Mouse (Mus musculus) layer of hippocampus, adult 2 months (tissue): ENCODE data around the gene Mgst2. TPM values are rescaled to one million over a fixed set of nuclear protein-coding genes. Genes with fewer than 3 reads are reported as not detected.

Experiments used
- DNase-seq, 2 experiments: peaks; one replicate each; pipeline ENCODE4 v3.0.0; 2022; ENCODE audit warnings: low spot score in 2 of 2
- H3K27ac ChIP-seq: fragments of 200-600 bp; 2 replicates; pipeline ENCODE4 v1.8.1; 2022
- H3K4me3 ChIP-seq: fragments of 200-600 bp; 2 replicates; pipeline ENCODE4 v1.8.1; 2022; ENCODE audit warnings: mild to moderate bottlenecking
- CTCF ChIP-seq: fragments of 200-600 bp; conservative IDR thresholded peaks from 2 replicates; pipeline ENCODE4 v1.8.1; 2022; ENCODE audit warnings: antibody characterized with exemption, mild to moderate bottlenecking, moderate library complexity
- total RNA-seq, 2 experiments: library from RNA; stranded (reverse); gene quantifications; 2 replicates each; pipeline ENCODE4 v1.2.3; 2021

Gene Mgst2
- total RNA-seq, 2 experiments from 2014 or later = not detected

GRCm38 (mm10) chr3:51645484-51645883, 14.7 kb upstream of the Mgst2 start:
- no peak for DNase-seq
- Histone ChIP-seq H3K4me3 (no peak overlapping the region), H3K27ac (no peak overlapping the region)
- TF ChIP-seq CTCF = no peak

DNA sequence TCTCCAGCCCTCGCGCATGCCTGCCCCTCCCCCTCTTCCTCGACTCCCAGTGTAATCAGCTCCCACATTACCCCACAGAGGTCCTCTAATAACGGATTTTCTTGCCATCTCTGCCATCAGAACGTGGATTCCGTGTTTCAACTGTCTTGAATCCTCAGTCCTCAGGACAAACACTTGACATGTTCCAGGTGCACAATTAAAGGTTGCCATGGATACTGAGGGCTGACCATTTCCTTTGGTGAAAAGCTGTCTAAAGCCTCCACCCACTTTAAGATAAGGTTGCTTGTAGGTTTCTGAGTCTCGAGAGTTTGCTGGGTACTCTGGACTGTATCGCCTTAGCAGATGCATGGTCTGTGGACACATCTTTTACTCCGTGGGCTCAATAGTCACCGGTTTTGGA, 13.9 kb upstream of the Mgst2 start:
- Histone ChIP-seq H3K4me3 (no peak overlapping the region), H3K27ac (no peak overlapping the region)
- no peak for TF ChIP-seq CTCF
- no peak for DNase-seq

- TF ChIP-seq CTCF = no peak
Measured at GRCm38 (mm10) chr3:51647356-51647755, 12.8 kb upstream of the Mgst2 start.

GRCm38 (mm10) chr3:51648037-51648664, 12.0 kb upstream of the Mgst2 start:
- peak; percentile 99 for TF ChIP-seq CTCF
- Histone ChIP-seq H3K27ac (no peak overlapping the region), H3K4me3 (peak overlapping the region; percentile 39)
- DNase-seq = peak; percentile 80

More at GRCm38 (mm10) chr3:51647356-51647755, 12.8 kb upstream of the Mgst2 start:
- H3K4me3 ChIP-seq = no peak overlapping the region
- no peak for DNase-seq
- H3K27ac ChIP-seq = no peak overlapping the region

DNA sequence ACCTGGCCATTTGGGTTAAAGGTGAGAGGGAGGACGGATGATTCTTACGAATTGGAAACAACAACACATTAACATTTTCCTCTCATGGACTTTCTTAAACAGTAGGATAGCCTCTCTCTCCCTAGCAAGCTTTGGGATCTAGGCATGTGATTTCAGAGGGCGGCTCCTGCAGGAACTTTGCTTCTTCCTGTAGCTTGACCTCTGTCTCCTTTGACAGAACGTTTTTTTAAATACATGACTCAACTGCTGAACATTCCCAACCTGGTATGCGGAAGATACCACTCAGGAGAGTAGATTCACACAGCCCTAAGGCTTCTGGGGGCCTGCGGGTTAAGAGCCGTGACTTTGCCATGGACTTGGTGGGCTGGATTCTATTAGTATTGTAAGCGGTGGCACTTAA, 10.7 kb upstream of the Mgst2 start:
- no peak for TF ChIP-seq CTCF
- Histone ChIP-seq H3K4me3 (no peak overlapping the region), H3K27ac (no peak overlapping the region)
- no peak for DNase-seq

- no peak overlapping the region for H3K4me3 ChIP-seq
- H3K27ac ChIP-seq = no peak overlapping the region
- no peak for TF ChIP-seq CTCF
- no peak for DNase-seq
Measured at GRCm38 (mm10) chr3:51649986-51650385, 10.2 kb upstream of the Mgst2 start.

DNA sequence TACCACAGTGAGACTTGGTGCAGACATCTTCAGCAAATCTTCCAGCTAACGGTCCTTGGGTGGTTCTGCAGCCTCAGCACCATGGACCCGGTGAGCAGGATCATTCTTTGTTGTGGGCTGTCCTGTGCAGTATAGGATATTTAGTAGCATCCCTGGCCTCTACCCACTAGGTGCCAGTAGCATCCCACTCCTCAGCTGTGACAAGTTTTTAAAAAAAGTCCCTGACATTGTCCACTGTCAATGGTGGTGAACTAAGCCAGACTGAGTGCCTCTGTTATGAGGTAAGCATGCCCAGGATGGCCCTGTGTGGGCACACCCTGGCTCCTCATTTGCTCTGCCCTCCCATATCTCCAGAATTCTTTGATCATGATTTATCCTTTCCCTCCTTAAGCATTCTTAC, 9.0 kb upstream of the Mgst2 start:
- Histone ChIP-seq H3K4me3 (no peak overlapping the region), H3K27ac (no peak overlapping the region)
- DNase-seq = no peak
- TF ChIP-seq CTCF = peak; percentile 61

DNA sequence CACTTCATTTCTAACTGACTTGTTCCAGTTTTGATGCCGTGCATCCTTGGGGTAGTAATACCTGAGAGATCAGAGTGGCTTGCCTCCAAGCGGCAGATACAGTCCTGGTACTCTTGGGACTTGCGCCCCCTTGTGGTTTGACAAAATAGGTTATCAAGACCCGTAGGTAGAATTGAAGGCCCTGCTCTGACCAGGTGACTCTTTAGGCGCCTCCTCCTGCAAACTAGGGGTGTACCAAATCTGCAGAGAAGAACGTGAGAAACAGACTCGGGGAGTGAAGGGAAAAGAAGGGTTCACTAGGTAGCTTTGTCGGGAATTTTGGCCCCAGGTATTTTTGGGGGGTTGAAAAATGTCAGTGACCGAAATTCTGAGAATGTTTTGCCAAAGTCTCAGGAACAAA, 7.9 kb upstream of the Mgst2 start:
- DNase-seq = peak; percentile 54 to 86
- Histone ChIP-seq H3K27ac (no peak overlapping the region), H3K4me3 (peak overlapping the region; percentile 24)
- peak; percentile 88 for TF ChIP-seq CTCF

DNA sequence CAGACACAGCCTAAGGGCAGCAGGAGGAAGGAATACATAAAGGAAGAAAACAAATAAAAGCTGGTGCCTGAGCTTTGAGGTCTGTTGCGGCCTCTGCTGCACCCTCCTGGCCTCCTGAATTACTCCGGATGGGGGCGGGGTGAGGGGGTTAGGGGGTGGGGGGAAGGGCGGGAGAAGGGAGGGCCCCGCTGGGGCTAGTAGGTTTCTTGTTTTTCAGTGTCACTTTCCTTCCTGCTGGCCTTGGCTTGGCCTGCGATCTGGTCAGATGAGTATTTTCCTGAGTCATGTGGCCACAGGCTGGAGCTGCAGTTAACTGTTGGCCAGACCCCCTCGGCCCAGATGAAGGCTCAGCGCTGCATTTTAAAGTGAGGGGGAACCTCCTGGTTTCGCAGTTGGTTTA, 7.5 kb upstream of the Mgst2 start:
- no peak for DNase-seq
- Histone ChIP-seq H3K4me3 (peak overlapping the region; percentile 24; the same call in 1 of the 2 replicates), H3K27ac (peak overlapping the region; percentile 48; the same call in 1 of the 2 replicates)
- TF ChIP-seq CTCF = no peak

- no peak overlapping the region for H3K27ac ChIP-seq
- TF ChIP-seq CTCF = no peak
- DNase-seq = no peak
- H3K4me3 ChIP-seq = no peak overlapping the region
Measured at GRCm38 (mm10) chr3:51654303-51655055, 5.7 kb upstream of the Mgst2 start.

GRCm38 (mm10) chr3:51659415-51659814, 745 bp upstream of the Mgst2 start:
- no peak for TF ChIP-seq CTCF
- no peak overlapping the region for H3K27ac ChIP-seq
- DNase-seq = no peak
- H3K4me3 ChIP-seq = no peak overlapping the region

DNA sequence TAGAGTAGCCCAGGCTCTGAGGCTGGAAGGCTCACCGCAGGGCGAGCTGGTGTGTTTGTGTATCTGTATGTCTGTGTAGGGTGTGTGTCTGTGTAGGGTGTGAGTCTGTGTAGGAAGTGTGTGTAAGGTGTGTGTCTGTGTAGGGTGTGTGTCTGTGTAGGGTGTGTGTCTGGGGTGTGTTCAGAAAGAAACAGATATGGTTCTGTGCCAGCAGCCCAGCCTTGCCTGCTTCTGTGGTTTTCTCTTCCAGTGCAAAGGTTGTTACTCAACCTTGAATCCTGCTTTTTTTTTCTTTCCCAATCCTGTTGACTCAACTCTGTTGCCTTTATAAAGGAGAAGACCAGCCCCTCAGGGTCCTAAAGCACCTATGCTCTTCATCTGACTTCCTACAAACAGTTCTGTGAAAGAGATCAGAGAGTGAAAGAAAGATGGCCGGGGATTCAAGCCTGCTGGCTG, 689 bp downstream of the Mgst2 start:
- H3K27ac ChIP-seq = no peak overlapping the region
- H3K4me3 ChIP-seq = no peak overlapping the region
- DNase-seq = no peak
- TF ChIP-seq CTCF = no peak

GRCm38 (mm10) chr3:51661376-51661775, 1.2 kb downstream of the Mgst2 start:
- TF ChIP-seq CTCF = no peak
- H3K27ac ChIP-seq = no peak overlapping the region
- DNase-seq = no peak
- no peak overlapping the region for H3K4me3 ChIP-seq
